Mouse (Mus musculus) neural tube, embryonic 12.5 days (tissue): ENCODE measurements at regions not wholly inside any gene's neighbourhood (a gene's known extent, or its start where the extent isn't known, plus 50 kb on each side); places are given as distances from the start of the nearest gene placed in this dataset.

Source experiments
- ATAC-seq: fragments of 200-750 bp; cut with Nextera tagmentation; 2 replicates; pipeline ENCODE4 v1.8.0; 2017; ENCODE audit warnings: low read depth, mild to moderate bottlenecking, moderate TSS enrichment, moderate library complexity; ENCODE audit not compliant: low FRiP score
- H3K27ac ChIP-seq: fragments of 300-500 bp; sonication (generic); 2 replicates; pipeline ENCODE4 v1.5.1; 2016
- H3K27me3 ChIP-seq: fragments of 300-500 bp; sonication (generic); replicated peaks from 2 replicates; pipeline ENCODE4 v1.6.1; 2016; ENCODE audit warnings: mild to moderate bottlenecking
- H3K36me3 ChIP-seq: fragments of 300-500 bp; sonication (generic); 2 replicates; pipeline ENCODE4 v1.6.1; 2016; ENCODE audit warnings: mild to moderate bottlenecking
- H3K4me1 ChIP-seq: fragments of 300-500 bp; sonication (generic); 2 replicates; pipeline ENCODE4 v1.6.1; 2016
- H3K4me2 ChIP-seq: fragments of 300-500 bp; sonication (generic); replicated peaks from 2 replicates; pipeline ENCODE4 v1.6.1; 2016; ENCODE audit warnings: mild to moderate bottlenecking
- H3K4me3 ChIP-seq: fragments of 300-500 bp; sonication (generic); 2 replicates; pipeline ENCODE4 v1.5.1; 2016
- H3K9ac ChIP-seq: fragments of 300-500 bp; sonication (generic); 2 replicates; pipeline ENCODE4 v1.6.1; 2016; ENCODE audit warnings: mild to moderate bottlenecking
- H3K9me3 ChIP-seq: fragments of 300-500 bp; sonication (generic); 2 replicates; pipeline ENCODE4 v1.6.1; 2016; ENCODE audit warnings: mild to moderate bottlenecking
- WGBS: fragments of 180-500 bp; shearing (Covaris S2); methylation state at CpG from one replicate; pipeline ENCODE4 v1.1.7; 2016; 5-methylcytosine and 5-hydroxymethylcytosine counted together

- ATAC-seq = no peak
- H3K27ac ChIP-seq = no peak overlapping the region
- WGBS = 66% methylated on average over 15 of the region's 15 CpGs
- no peak overlapping the region for H3K4me2 ChIP-seq
- no peak overlapping the region for H3K4me3 ChIP-seq
- no peaks in the 10 kb centered on the region for H3K36me3 ChIP-seq
- H3K9ac ChIP-seq = no peak overlapping the region
- H3K4me1 ChIP-seq = no peaks in the 10 kb centered on the region
- no peaks in the 10 kb centered on the region for H3K27me3 ChIP-seq
- 0 out of 2 replicates have a peak, but pooled peaks cover 10% of the 10 kb centered on the region for H3K9me3 ChIP-seq
These were observed 156.2 kb upstream of the Tom1l1 start for GRCm38 (mm10) chr11:90844266-90844924.

GRCm38 (mm10) chr11:90838161-90838560 lies 150.0 kb upstream of the Tom1l1 start:
- 84% methylated on average over 1 of the region's 1 CpGs for WGBS
- Histone ChIP-seq H3K4me3 (no peak overlapping the region), H3K36me3 (no peaks in the 10 kb centered on the region), H3K9me3 (0 out of 2 replicates have a peak, but pooled peaks cover 8% of the 10 kb centered on the region), H3K4me1 (no peaks in the 10 kb centered on the region), H3K9ac (no peak overlapping the region), H3K27me3 (no peaks in the 10 kb centered on the region), H3K4me2 (no peak overlapping the region), H3K27ac (no peak overlapping the region)
- ATAC-seq = no peak

- Histone ChIP-seq H3K4me3 (no peak overlapping the region), H3K27me3 (no peaks in the 10 kb centered on the region), H3K27ac (no peak overlapping the region), H3K4me2 (no peak overlapping the region), H3K36me3 (no peaks in the 10 kb centered on the region), H3K4me1 (no peaks in the 10 kb centered on the region), H3K9ac (no peak overlapping the region), H3K9me3 (no peaks in the 10 kb centered on the region)
- 83% methylated on average over 5 of the region's 5 CpGs for whole genome bisulfite sequencing
- ATAC-seq = no peak
These were observed 136.6 kb upstream of the Tom1l1 start for GRCm38 (mm10) chr11:90824761-90825160.

- no peak overlapping the region for H3K4me2 ChIP-seq
- no peaks in the 10 kb centered on the region for H3K4me1 ChIP-seq
- H3K9me3 ChIP-seq = no peaks in the 10 kb centered on the region
- H3K27ac ChIP-seq = no peak overlapping the region
- no peak overlapping the region for H3K9ac ChIP-seq
- H3K4me3 ChIP-seq = no peak overlapping the region
- no peak for ATAC-seq
- WGBS = 83% methylated on average over 2 of the region's 2 CpGs
- no peaks in the 10 kb centered on the region for H3K27me3 ChIP-seq
- no peaks in the 10 kb centered on the region for H3K36me3 ChIP-seq
These were observed 128.6 kb upstream of the Tom1l1 start for GRCm38 (mm10) chr11:90816727-90817126.

- Histone ChIP-seq H3K9me3 (no peaks in the 10 kb centered on the region), H3K4me2 (no peak overlapping the region), H3K27ac (no peak overlapping the region), H3K4me1 (no peaks in the 10 kb centered on the region), H3K9ac (no peak overlapping the region), H3K4me3 (no peak overlapping the region), H3K36me3 (no peaks in the 10 kb centered on the region), H3K27me3 (no peaks in the 10 kb centered on the region)
- 82% methylated on average over 5 of the region's 5 CpGs for WGBS
- no peak for ATAC-seq
These were observed 126.3 kb upstream of the Tom1l1 start for GRCm38 (mm10) chr11:90814471-90814870.

GRCm38 (mm10) chr11:90812971-90813370 lies 124.8 kb upstream of the Tom1l1 start:
- ATAC-seq = no peak
- H3K27ac ChIP-seq = no peak overlapping the region
- no peak overlapping the region for H3K4me2 ChIP-seq
- WGBS = 83% methylated on average over 2 of the region's 2 CpGs
- H3K4me3 ChIP-seq = no peak overlapping the region
- no peak overlapping the region for H3K9ac ChIP-seq
- H3K36me3 ChIP-seq = no peaks in the 10 kb centered on the region
- no peaks in the 10 kb centered on the region for H3K27me3 ChIP-seq
- no peaks in the 10 kb centered on the region for H3K4me1 ChIP-seq
- no peaks in the 10 kb centered on the region for H3K9me3 ChIP-seq

- Histone ChIP-seq H3K9ac (no peak overlapping the region), H3K4me2 (no peak overlapping the region), H3K9me3 (no peaks in the 10 kb centered on the region), H3K27me3 (no peaks in the 10 kb centered on the region), H3K36me3 (no peaks in the 10 kb centered on the region), H3K27ac (no peak overlapping the region), H3K4me1 (no peaks in the 10 kb centered on the region), H3K4me3 (no peak overlapping the region)
- ATAC-seq = no peak
- WGBS = 89% methylated on average over 4 of the region's 4 CpGs
These were observed 124.4 kb upstream of the Tom1l1 start for GRCm38 (mm10) chr11:90812530-90812929.

GRCm38 (mm10) chr11:90808443-90808842 lies 120.3 kb upstream of the Tom1l1 start:
- Histone ChIP-seq H3K9ac (no peak overlapping the region), H3K4me1 (no peaks in the 10 kb centered on the region), H3K27me3 (no peaks in the 10 kb centered on the region), H3K36me3 (no peaks in the 10 kb centered on the region), H3K4me2 (no peak overlapping the region), H3K27ac (no peak overlapping the region), H3K9me3 (no peaks in the 10 kb centered on the region), H3K4me3 (no peak overlapping the region)
- ATAC-seq = no peak
- WGBS = 71% methylated on average over 1 of the region's 1 CpGs

- ATAC-seq = no peak
- no peak overlapping the region for H3K4me3 ChIP-seq
- no peaks in the 10 kb centered on the region for H3K4me1 ChIP-seq
- H3K27ac ChIP-seq = no peak overlapping the region
- no peaks in the 10 kb centered on the region for H3K27me3 ChIP-seq
- no peaks in the 10 kb centered on the region for H3K36me3 ChIP-seq
- H3K4me2 ChIP-seq = no peak overlapping the region
- H3K9me3 ChIP-seq = no peaks in the 10 kb centered on the region
- no peak overlapping the region for H3K9ac ChIP-seq
- 78% methylated on average over 5 of the region's 5 CpGs for WGBS
These were observed 119.2 kb upstream of the Tom1l1 start for GRCm38 (mm10) chr11:90807343-90807742.

- Histone ChIP-seq H3K9me3 (no peaks in the 10 kb centered on the region), H3K36me3 (no peaks in the 10 kb centered on the region), H3K4me1 (no peaks in the 10 kb centered on the region), H3K27me3 (no peaks in the 10 kb centered on the region), H3K4me2 (no peak overlapping the region), H3K27ac (no peak overlapping the region), H3K4me3 (no peak overlapping the region), H3K9ac (no peak overlapping the region)
- WGBS = 83% methylated on average over 7 of the region's 7 CpGs
- no peak for ATAC-seq
These were observed 114.6 kb upstream of the Tom1l1 start for GRCm38 (mm10) chr11:90802569-90803363.

- WGBS = 91% methylated on average over 2 of the region's 2 CpGs
- H3K9me3 ChIP-seq = no peaks in the 10 kb centered on the region
These were observed 109.4 kb upstream of the Tom1l1 start for GRCm38 (mm10) chr11:90797577-90797976.

GRCm38 (mm10) chr11:90783537-90783936 lies 95.4 kb upstream of the Tom1l1 start:
- no peak overlapping the region for H3K9ac ChIP-seq
- H3K27ac ChIP-seq = no peak overlapping the region
- no peaks in the 10 kb centered on the region for H3K36me3 ChIP-seq
- 87% methylated on average over 8 of the region's 8 CpGs for WGBS
- ATAC-seq = no peak
- no peaks in the 10 kb centered on the region for H3K27me3 ChIP-seq
- no peaks in the 10 kb centered on the region for H3K4me1 ChIP-seq
- H3K4me3 ChIP-seq = no peak overlapping the region
- H3K9me3 ChIP-seq = no peaks in the 10 kb centered on the region
- H3K4me2 ChIP-seq = no peak overlapping the region

More at GRCm38 (mm10) chr11:90797577-90797976, 109.4 kb upstream of the Tom1l1 start:
- Histone ChIP-seq H3K4me2 (no peak overlapping the region), H3K36me3 (no peaks in the 10 kb centered on the region), H3K27me3 (no peaks in the 10 kb centered on the region), H3K4me3 (no peak overlapping the region), H3K27ac (no peak overlapping the region), H3K9ac (no peak overlapping the region), H3K4me1 (no peaks in the 10 kb centered on the region)
- ATAC-seq = no peak
